Mouse (Mus musculus) ES-E14 (cell line): ENCODE measurements at regions not wholly inside any gene's neighbourhood (a gene's known extent, or its start where the extent isn't known, plus 50 kb on each side); places are given as distances from the start of the nearest gene placed in this dataset.

Experiments
- CHD2 ChIP-seq: IDR thresholded peaks from 2 replicates; pipeline ENCODE4 v1.6.1; 2014; ENCODE audit warnings: mild to moderate bottlenecking, low read depth, low read length, inconsistent platforms
- HCFC1 ChIP-seq: IDR thresholded peaks from 2 replicates; pipeline ENCODE4 v1.6.1; 2012; ENCODE audit warnings: low read length, inconsistent platforms, borderline replicate concordance; ENCODE audit not compliant: insufficient read depth
- ZC3H11A ChIP-seq: IDR thresholded peaks from 2 replicates; pipeline ENCODE4 v1.6.1; 2012; ENCODE audit warnings: low read depth, mild to moderate bottlenecking, inconsistent platforms, low read length, borderline replicate concordance
- ZNF384 ChIP-seq: IDR thresholded peaks from 2 replicates; pipeline ENCODE4 v1.6.1; 2012; ENCODE audit warnings: low read depth, low read length, inconsistent platforms

GRCm38 (mm10) chr2:178885686-178886085, 455.4 kb downstream of the Cdh26 start:
- TF ChIP-seq ZNF384 (no peak), ZC3H11A (peak; percentile 36; the same call in 1 of the 2 replicates), CHD2 (no peak), HCFC1 (no peak)
